Mouse (Mus musculus) layer of hippocampus, adult 9-10 months (tissue): ENCODE measurements around the gene Nodal.

Source experiments
- DNase-seq: peaks from one replicate; pipeline ENCODE4 v3.0.0; 2022; ENCODE audit warnings: low spot score

Gene Nodal

GRCm38 (mm10) chr10:61398125-61398524 is 19.6 kb upstream of the Nodal start:
- no peak for DNase-seq

GRCm38 (mm10) chr10:61399156-61399734 is 18.5 kb upstream of the Nodal start:
- peak; percentile 53 for DNase-seq

- DNase-seq: no peak
Observed at GRCm38 (mm10) chr10:61400407-61400806, 17.4 kb upstream of the Nodal start.

- DNase-seq: no peak
Observed at GRCm38 (mm10) chr10:61402480-61402879, 15.3 kb upstream of the Nodal start.

- no peak for DNase-seq
Observed at GRCm38 (mm10) chr10:61402911-61403310, 14.9 kb upstream of the Nodal start.

- DNase-seq: no peak
Observed at GRCm38 (mm10) chr10:61405958-61406357, 11.8 kb upstream of the Nodal start.

GRCm38 (mm10) chr10:61409776-61410175 is 8.0 kb upstream of the Nodal start:
- DNase-seq: no peak

- DNase-seq: no peak
Observed at GRCm38 (mm10) chr10:61410193-61410592, 7.6 kb upstream of the Nodal start.

- no peak for DNase-seq
Observed at GRCm38 (mm10) chr10:61412910-61413625, 4.7 kb upstream of the Nodal start.

- no peak for DNase-seq
Observed at GRCm38 (mm10) chr10:61415240-61415639, 2.5 kb upstream of the Nodal start.

GRCm38 (mm10) chr10:61415890-61416289 is 1.9 kb upstream of the Nodal start:
- DNase-seq: no peak

- DNase-seq: no peak
Observed at GRCm38 (mm10) chr10:61416561-61416960, 1.2 kb upstream of the Nodal start.

- no peak for DNase-seq
Observed at GRCm38 (mm10) chr10:61417046-61417445, 726 bp upstream of the Nodal start.

- DNase-seq: no peak
Observed at GRCm38 (mm10) chr10:61418131-61418900, 544 bp downstream of the Nodal start.

- no peak for DNase-seq
Observed at GRCm38 (mm10) chr10:61419146-61419545, 1.4 kb downstream of the Nodal start.

- no peak for DNase-seq
Observed at GRCm38 (mm10) chr10:61420011-61420410, 2.2 kb downstream of the Nodal start.

- no peak for DNase-seq
Observed at GRCm38 (mm10) chr10:61422861-61423260, 5.1 kb downstream of the Nodal start.

- no peak for DNase-seq
Observed at GRCm38 (mm10) chr10:61423289-61423688, 5.5 kb downstream of the Nodal start.

- DNase-seq: no peak
Observed at GRCm38 (mm10) chr10:61424500-61424899, 6.7 kb downstream of the Nodal start.

GRCm38 (mm10) chr10:61425047-61425446 is 7.3 kb downstream of the Nodal start:
- no peak for DNase-seq

GRCm38 (mm10) chr10:61426251-61426757 is 8.5 kb downstream of the Nodal start:
- no peak for DNase-seq

GRCm38 (mm10) chr10:61427951-61428350 is 10.2 kb downstream of the Nodal start:
- DNase-seq: no peak

- DNase-seq: no peak
Observed at GRCm38 (mm10) chr10:61428416-61428815, 10.6 kb downstream of the Nodal start.
